Mouse (Mus musculus) cerebellum, adult 2 months (tissue): Measurements from ENCODE around the gene Epop.

ENCODE experiments used
- CTCF ChIP-seq: fragments of 200-500 bp; IDR thresholded peaks from 2 replicates; pipeline ENCODE4 v1.5.1; 2011; ENCODE audit warnings: low read depth, mild to moderate bottlenecking, control low read depth, low read length, moderate library complexity, borderline replicate concordance; ENCODE audit not compliant: insufficient read depth
- POLR2A ChIP-seq: fragments of 200-500 bp; IDR thresholded peaks from 2 replicates; pipeline ENCODE4 v1.6.1; 2011; ENCODE audit warnings: low read length, control low read depth, borderline replicate concordance; ENCODE audit not compliant: insufficient read depth

GRCm38 (mm10) chr11:97625551-97625950, 4.0 kb downstream of the Epop start:
- TF ChIP-seq CTCF = no peak
- TF ChIP-seq POLR2A = no peak
